Mouse (Mus musculus) gastrocnemius, adult 2 months (tissue): ENCODE results near the gene Myf6. TPM values are rescaled to one million over a fixed set of nuclear protein-coding genes. Genes with fewer than 3 reads are reported as not detected.

Source experiments
- DNase-seq: peaks from one replicate; pipeline ENCODE4 v3.0.0; 2022
- H3K27ac ChIP-seq: fragments of 200-600 bp; 2 replicates; pipeline ENCODE4 v1.8.1; 2022; ENCODE audit warnings: mild to moderate bottlenecking
- H3K4me3 ChIP-seq: fragments of 200-600 bp; 2 replicates; pipeline ENCODE4 v1.8.1; 2022; ENCODE audit warnings: mild to moderate bottlenecking, moderate library complexity
- CTCF ChIP-seq: fragments of 200-600 bp; IDR thresholded peaks from 2 replicates; pipeline ENCODE4 v1.8.1; 2022; ENCODE audit warnings: antibody characterized with exemption, mild to moderate bottlenecking, moderate library complexity
- intact Hi-C: fragments of 180-260 bp; cut with DNase I; formaldehyde crosslinking; loops from one replicate; pipeline ENCODE4 v1.15.1; 2025
- microRNA-seq: library from miRNA; unstranded; fragments of <30 nt; microRNA quantifications from one replicate; pipeline ENCODE4 v1.2.0, GENCODE M21; 2021
- total RNA-seq, 2 experiments: library from RNA; stranded (reverse); gene quantifications; 2 replicates each; pipeline ENCODE4 v1.2.3; 2021

Gene Myf6
- total RNA-seq, 2 experiments from 2014 or later = 97.3 to 144 TPM

- peak; percentile 33 for DNase-seq
- no peak for TF ChIP-seq CTCF
- intact Hi-C loops = loop anchor here (5.0 kb wide), 1 partner anchor 74 kb away; no protein-coding TSS in a partner anchor
- Histone ChIP-seq H3K27ac (peak overlapping the region; percentile 95), H3K4me3 (peak overlapping the region; percentile 81)
These were observed 1.5 kb downstream of the Myf6 start for GRCm38 (mm10) chr10:107492867-107493579.

DNA sequence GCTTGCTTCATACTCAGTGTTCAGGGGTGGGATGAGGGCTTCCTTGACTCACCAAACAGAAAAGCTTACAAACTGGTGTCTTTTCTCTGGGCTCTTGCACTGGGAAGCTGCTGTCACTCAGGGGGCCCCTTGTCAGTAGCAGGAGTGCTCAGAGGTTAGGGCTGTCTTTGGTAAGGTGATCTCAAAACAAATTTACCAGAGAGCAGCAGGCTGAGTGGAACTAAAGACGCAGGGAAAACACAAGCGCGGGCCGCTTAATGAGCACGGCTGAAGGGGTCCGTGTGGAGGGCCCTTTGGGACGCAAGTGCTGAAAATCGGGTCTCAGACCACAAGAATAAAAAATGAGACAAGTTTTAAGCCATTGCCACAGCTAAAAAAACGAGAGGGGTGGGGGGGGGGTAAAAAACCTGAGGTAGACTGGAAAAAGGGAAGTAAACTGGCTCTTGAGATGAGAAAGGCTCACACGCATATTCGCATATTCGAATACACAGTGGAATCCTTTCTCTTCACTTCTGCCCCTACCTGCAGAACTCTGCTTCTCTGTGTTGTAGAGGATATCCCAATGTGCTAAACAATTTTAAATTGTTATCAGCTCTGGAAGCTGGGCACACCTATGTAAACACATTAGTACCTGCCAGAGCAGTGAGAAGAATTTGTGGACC lies 5.8 kb downstream of the Myf6 start:
- no peak for TF ChIP-seq CTCF
- H3K4me3 ChIP-seq = peak overlapping the region; percentile 9
- DNase-seq = no peak
- H3K27ac ChIP-seq = peak overlapping the region; percentile 58
- intact Hi-C loops = no loop called here

DNA sequence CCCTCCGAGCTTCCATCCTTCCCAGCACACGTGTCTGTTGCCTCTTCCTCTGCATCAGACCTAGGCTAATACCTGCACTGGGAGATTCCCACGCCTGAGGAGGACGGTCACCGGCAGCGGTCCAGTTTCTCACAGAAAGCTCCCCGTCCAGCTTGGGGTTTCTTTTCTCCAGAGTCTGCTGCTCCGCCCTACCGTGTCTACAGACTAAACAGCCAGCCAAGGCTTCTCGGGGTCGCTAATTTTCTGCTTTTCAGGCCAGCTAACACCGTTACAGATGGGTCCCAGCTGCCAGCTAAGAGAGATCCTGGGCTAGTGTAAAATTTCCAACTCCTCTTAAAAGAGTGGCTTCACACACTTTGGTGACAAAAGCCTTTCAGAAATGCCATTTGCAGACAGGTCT lies 7.8 kb downstream of the Myf6 start:
- Histone ChIP-seq H3K4me3 (peak overlapping the region; percentile 71), H3K27ac (peak overlapping the region; percentile 79; the same call in 1 of the 2 replicates)
- intact Hi-C loops = no loop called here
- DNase-seq = peak; percentile 40
- no peak for TF ChIP-seq CTCF

GRCm38 (mm10) chr10:107485870-107486269 lies 8.7 kb downstream of the Myf6 start, which contains the start of gene Myf5:
Myf5 (minus strand) TSS chr10:107486134.
- Histone ChIP-seq H3K4me3 (peak within 1 kb of the TSS; percentile 71), H3K27ac (peak within 1 kb of the TSS; percentile 79)
- intact Hi-C loops = no loop called here
- no peak for TF ChIP-seq CTCF
- DNase-seq = peak; percentile 38

DNA sequence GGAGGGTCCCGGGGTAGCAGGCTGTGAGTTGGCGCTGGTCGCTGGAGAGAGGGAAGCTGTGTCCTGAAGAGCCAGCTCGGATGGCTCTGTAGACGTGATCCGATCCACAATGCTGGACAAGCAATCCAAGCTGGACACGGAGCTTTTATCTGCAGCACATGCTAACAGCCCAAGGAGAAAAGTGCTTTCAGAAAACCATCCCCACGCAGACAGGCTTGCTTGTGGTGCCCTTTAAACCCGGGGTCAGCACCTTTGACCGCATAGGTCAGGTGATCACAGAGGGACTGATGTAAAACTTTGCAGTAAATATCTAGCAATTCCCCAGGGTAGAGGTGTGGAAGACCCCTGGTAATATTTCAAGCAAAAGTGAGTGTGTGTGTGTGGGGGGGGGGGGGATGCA lies 10.5 kb downstream of the Myf6 start:
- no peak for TF ChIP-seq CTCF
- intact Hi-C loops = no loop called here
- peak overlapping the region; percentile 71 for H3K4me3 ChIP-seq
- peak overlapping the region; percentile 79 for H3K27ac ChIP-seq
- peak; percentile 31 for DNase-seq

DNA sequence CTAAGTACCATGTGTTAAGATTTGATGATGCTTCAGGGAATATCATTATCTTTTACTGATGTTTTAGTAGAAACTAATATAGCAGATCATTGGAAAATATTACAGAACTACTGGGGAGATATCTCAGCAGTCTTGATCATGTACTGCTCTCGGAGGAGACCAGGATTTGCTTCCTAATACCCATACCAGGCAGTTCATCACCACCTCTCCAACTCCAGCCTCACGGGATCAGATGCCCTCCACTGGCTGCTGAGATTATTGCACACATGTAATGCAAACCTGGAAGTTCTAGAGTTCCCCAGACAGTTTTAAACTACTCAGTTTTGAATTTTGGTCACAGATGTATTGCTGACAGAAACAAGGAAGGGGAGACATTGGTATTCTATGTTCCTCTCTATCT lies 21.0 kb downstream of the Myf6 start:
- DNase-seq = no peak
- H3K4me3 ChIP-seq = no peak overlapping the region
- intact Hi-C loops = no loop called here
- peak; percentile 36 for TF ChIP-seq CTCF
- no peak overlapping the region for H3K27ac ChIP-seq

DNA sequence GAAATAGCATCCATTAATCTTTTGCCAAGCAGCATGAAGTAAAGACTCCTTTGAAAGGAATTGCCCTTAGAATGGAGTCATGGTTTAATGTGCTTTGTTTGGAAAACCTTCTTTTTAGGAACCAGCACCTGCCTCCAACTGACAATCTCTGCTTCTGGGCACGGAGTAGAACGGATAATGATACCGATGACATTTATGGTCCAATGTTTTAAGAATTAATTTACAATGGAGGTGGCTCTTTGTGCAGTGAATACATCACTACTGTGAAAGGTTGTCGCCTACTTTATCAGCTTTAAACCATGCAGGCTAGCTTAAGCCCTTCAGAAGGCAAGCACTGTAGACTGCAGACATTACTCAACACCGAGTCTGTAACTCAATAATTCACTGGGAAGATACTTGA lies 22.8 kb downstream of the Myf6 start:
- TF ChIP-seq CTCF = no peak
- Histone ChIP-seq H3K27ac (no peak overlapping the region), H3K4me3 (no peak overlapping the region)
- no peak for DNase-seq
- intact Hi-C loops = no loop called here

- TF ChIP-seq CTCF = no peak
- intact Hi-C loops = no loop called here
- Histone ChIP-seq H3K4me3 (no peak overlapping the region), H3K27ac (no peak overlapping the region)
- no peak for DNase-seq
These were observed 26.7 kb downstream of the Myf6 start for GRCm38 (mm10) chr10:107467819-107468218.

GRCm38 (mm10) chr10:107449496-107450330 lies 44.8 kb downstream of the Myf6 start:
- H3K27ac ChIP-seq = no peak overlapping the region
- intact Hi-C loops = no loop called here
- no peak for TF ChIP-seq CTCF
- DNase-seq = no peak
- H3K4me3 ChIP-seq = no peak overlapping the region

Small RNAs within 50 kb of the gene (microRNA-seq; reads per million reads assigned to microRNA genes)
- not detected for gene Gm44403

Other genes starting within 250 kb of the Myf6 start
- gene Lin7a, start 223.1 kb downstream of the Myf6 start, total RNA-seq = 1 to 10 TPM in 1 of 2 experiments, under 1 TPM in 1; 0.99 to 1.8 TPM
- 1 to 10 TPM; 1.9 to 2.3 TPM for gene Myf5, start 8.6 kb downstream of the Myf6 start, total RNA-seq
- under 1 TPM; 0.18 to 0.25 TPM for gene Ptprq, start 225.3 kb upstream of the Myf6 start, total RNA-seq